Mouse (Mus musculus) hindbrain, embryonic 11.5 days (tissue): ENCODE measurements at regions not wholly inside any gene's neighbourhood (a gene's known extent, or its start where the extent isn't known, plus 50 kb on each side); places are given as distances from the start of the nearest gene placed in this dataset.

Source experiments
- ATAC-seq: fragments of 200-750 bp; cut with Nextera tagmentation; 2 replicates; pipeline ENCODE4 v1.8.0; 2017; ENCODE audit warnings: mild to moderate bottlenecking, moderate TSS enrichment, moderate library complexity; ENCODE audit not compliant: low FRiP score
- DNase-seq: peaks from one replicate; pipeline ENCODE4 v3.0.0-alpha.2; 2015; ENCODE audit warnings: low spot score
- H3K27ac ChIP-seq: fragments of 300-500 bp; sonication (generic); 2 replicates; pipeline ENCODE4 v1.5.1; 2014; ENCODE audit warnings: mild to moderate bottlenecking, low read depth, low read length
- H3K27me3 ChIP-seq: fragments of 300-500 bp; sonication (generic); 2 replicates; pipeline ENCODE4 v1.6.1; 2014; ENCODE audit warnings: mild to moderate bottlenecking, low read length, moderate library complexity, mixed read lengths; ENCODE audit not compliant: control insufficient read depth, insufficient read depth
- H3K36me3 ChIP-seq: fragments of 300-500 bp; sonication (generic); 2 replicates; pipeline ENCODE4 v1.6.1; 2014; ENCODE audit warnings: mild to moderate bottlenecking, low read length, moderate library complexity, mixed read lengths; ENCODE audit not compliant: control insufficient read depth, insufficient read depth
- H3K4me1 ChIP-seq: fragments of 300-500 bp; sonication (generic); replicated peaks from 2 replicates; pipeline ENCODE4 v1.6.1; 2014; ENCODE audit warnings: low read length, mixed read lengths; ENCODE audit not compliant: control insufficient read depth, insufficient read depth
- H3K4me2 ChIP-seq: fragments of 300-500 bp; sonication (generic); replicated peaks from 2 replicates; pipeline ENCODE4 v1.6.1; 2014; ENCODE audit warnings: mild to moderate bottlenecking, low read depth, low read length
- H3K4me3 ChIP-seq: fragments of 300-500 bp; sonication (generic); 2 replicates; pipeline ENCODE4 v1.5.1; 2014; ENCODE audit warnings: low read depth, low read length
- H3K9ac ChIP-seq: fragments of 300-500 bp; sonication (generic); 2 replicates; pipeline ENCODE4 v1.6.1; 2014; ENCODE audit warnings: low read depth, low read length
- H3K9me3 ChIP-seq: fragments of 300-500 bp; sonication (generic); 2 replicates; pipeline ENCODE4 v1.6.1; 2016; ENCODE audit warnings: low read length; ENCODE audit not compliant: control insufficient read depth
- WGBS: fragments of 180-500 bp; shearing (Covaris S2); extraction: QIAGEN DNeasy Blood & Tissue Kit; methylation state at CpG from one replicate; pipeline ENCODE4 v1.1.7; 2014; 5-methylcytosine and 5-hydroxymethylcytosine counted together

GRCm38 (mm10) chr1:128770786-128771185, 178.7 kb upstream of the Cxcr4 start:
- no peaks in the 10 kb centered on the region for H3K4me1 ChIP-seq
- H3K27ac ChIP-seq: no peak overlapping the region
- ATAC-seq (no peak), DNase-seq (no peak)
- H3K9ac ChIP-seq: no peak overlapping the region
- no peaks in the 10 kb centered on the region for H3K27me3 ChIP-seq
- H3K36me3 ChIP-seq: no peaks in the 10 kb centered on the region
- 92% methylated on average over 5 of the region's 5 CpGs for WGBS
- no peaks in the 10 kb centered on the region for H3K9me3 ChIP-seq
- H3K4me3 ChIP-seq: no peak overlapping the region
- no peak overlapping the region for H3K4me2 ChIP-seq

- H3K9ac ChIP-seq: no peak overlapping the region
These were observed 175.9 kb upstream of the Cxcr4 start for GRCm38 (mm10) chr1:128767991-128768390.

GRCm38 (mm10) chr1:128767415-128767814, 175.3 kb upstream of the Cxcr4 start:
- Histone ChIP-seq H3K27me3 (no peaks in the 10 kb centered on the region), H3K9me3 (no peaks in the 10 kb centered on the region), H3K36me3 (no peaks in the 10 kb centered on the region), H3K4me2 (no peak overlapping the region), H3K4me3 (no peak overlapping the region), H3K4me1 (no peaks in the 10 kb centered on the region), H3K27ac (no peak overlapping the region), H3K9ac (no peak overlapping the region)
- WGBS: 87% methylated on average over 3 of the region's 3 CpGs
- ATAC-seq (no peak), DNase-seq (no peak)

More at GRCm38 (mm10) chr1:128767991-128768390, 175.9 kb upstream of the Cxcr4 start:
- Histone ChIP-seq H3K4me3 (no peak overlapping the region), H3K4me2 (no peak overlapping the region), H3K36me3 (no peaks in the 10 kb centered on the region), H3K4me1 (no peaks in the 10 kb centered on the region), H3K27ac (no peak overlapping the region), H3K27me3 (no peaks in the 10 kb centered on the region), H3K9me3 (no peaks in the 10 kb centered on the region)
- 94% methylated on average over 6 of the region's 6 CpGs for WGBS
- ATAC-seq (no peak), DNase-seq (no peak)

GRCm38 (mm10) chr1:128766894-128767268, 174.8 kb upstream of the Cxcr4 start:
- WGBS: 88% methylated on average over 7 of the region's 7 CpGs
- Histone ChIP-seq H3K36me3 (no peaks in the 10 kb centered on the region), H3K9me3 (no peaks in the 10 kb centered on the region), H3K27me3 (no peaks in the 10 kb centered on the region), H3K4me2 (no peak overlapping the region), H3K27ac (no peak overlapping the region), H3K9ac (no peak overlapping the region), H3K4me3 (no peak overlapping the region), H3K4me1 (no peaks in the 10 kb centered on the region)
- no peak for DNase-seq
- no peak for ATAC-seq

GRCm38 (mm10) chr1:128766193-128766893, 174.2 kb upstream of the Cxcr4 start:
- no peak overlapping the region for H3K9ac ChIP-seq
- no peak for DNase-seq
- no peaks in the 10 kb centered on the region for H3K36me3 ChIP-seq
- no peak overlapping the region for H3K4me3 ChIP-seq
- ATAC-seq: no peak
- H3K27me3 ChIP-seq: no peaks in the 10 kb centered on the region
- H3K27ac ChIP-seq: no peak overlapping the region
- H3K4me2 ChIP-seq: no peak overlapping the region
- 59% methylated on average over 7 of the region's 7 CpGs for WGBS
- no peaks in the 10 kb centered on the region for H3K4me1 ChIP-seq
- no peaks in the 10 kb centered on the region for H3K9me3 ChIP-seq

GRCm38 (mm10) chr1:128765626-128766025, 173.5 kb upstream of the Cxcr4 start:
- Histone ChIP-seq H3K4me2 (no peak overlapping the region), H3K9ac (no peak overlapping the region), H3K9me3 (no peaks in the 10 kb centered on the region), H3K27ac (no peak overlapping the region), H3K27me3 (no peaks in the 10 kb centered on the region), H3K4me3 (no peak overlapping the region), H3K4me1 (no peaks in the 10 kb centered on the region), H3K36me3 (no peaks in the 10 kb centered on the region)
- WGBS: 77% methylated on average over 2 of the region's 2 CpGs
- no peak for ATAC-seq
- DNase-seq: no peak

- no peak overlapping the region for H3K27ac ChIP-seq
- no peak for ATAC-seq
- H3K4me2 ChIP-seq: no peak overlapping the region
- no peaks in the 10 kb centered on the region for H3K4me1 ChIP-seq
- no peak for DNase-seq
- H3K36me3 ChIP-seq: no peaks in the 10 kb centered on the region
- 93% methylated on average over 3 of the region's 3 CpGs for WGBS
- H3K27me3 ChIP-seq: no peaks in the 10 kb centered on the region
- H3K9ac ChIP-seq: no peak overlapping the region
- no peaks in the 10 kb centered on the region for H3K9me3 ChIP-seq
- no peak overlapping the region for H3K4me3 ChIP-seq
These were observed 173.0 kb upstream of the Cxcr4 start for GRCm38 (mm10) chr1:128765142-128765541.

- Histone ChIP-seq H3K36me3 (no peaks in the 10 kb centered on the region), H3K9ac (no peak overlapping the region), H3K4me2 (no peak overlapping the region), H3K27ac (no peak overlapping the region), H3K9me3 (no peaks in the 10 kb centered on the region), H3K27me3 (no peaks in the 10 kb centered on the region), H3K4me3 (no peak overlapping the region), H3K4me1 (no peaks in the 10 kb centered on the region)
- no peak for DNase-seq
- no peak for ATAC-seq
- WGBS: 79% methylated on average over 4 of the region's 4 CpGs
These were observed 170.8 kb upstream of the Cxcr4 start for GRCm38 (mm10) chr1:128762854-128763253.

GRCm38 (mm10) chr1:128762076-128762475, 170.0 kb upstream of the Cxcr4 start:
- Histone ChIP-seq H3K9me3 (no peaks in the 10 kb centered on the region), H3K4me1 (no peaks in the 10 kb centered on the region), H3K27me3 (no peaks in the 10 kb centered on the region), H3K9ac (no peak overlapping the region), H3K4me2 (no peak overlapping the region), H3K4me3 (no peak overlapping the region), H3K27ac (no peak overlapping the region), H3K36me3 (no peaks in the 10 kb centered on the region)
- 80% methylated on average over 5 of the region's 5 CpGs for WGBS
- DNase-seq: no peak
- no peak for ATAC-seq
